Mouse (Mus musculus) testis, adult 2 months (tissue): ENCODE measurements around the gene Spred2.

ENCODE experiments used
- CTCF ChIP-seq: fragments of 200-500 bp; IDR thresholded peaks from 2 replicates; pipeline ENCODE4 v1.5.1; 2012; ENCODE audit warnings: low read depth, mild to moderate bottlenecking, inconsistent platforms, low read length, moderate library complexity; ENCODE audit not compliant: control insufficient read depth, insufficient read depth, insufficient replicate concordance
- POLR2A ChIP-seq: fragments of 200-500 bp; IDR thresholded peaks from 2 replicates; pipeline ENCODE4 v1.6.1; 2012; ENCODE audit warnings: low read depth, mild to moderate bottlenecking, inconsistent platforms, low read length, moderate library complexity; ENCODE audit not compliant: control insufficient read depth

DNA sequence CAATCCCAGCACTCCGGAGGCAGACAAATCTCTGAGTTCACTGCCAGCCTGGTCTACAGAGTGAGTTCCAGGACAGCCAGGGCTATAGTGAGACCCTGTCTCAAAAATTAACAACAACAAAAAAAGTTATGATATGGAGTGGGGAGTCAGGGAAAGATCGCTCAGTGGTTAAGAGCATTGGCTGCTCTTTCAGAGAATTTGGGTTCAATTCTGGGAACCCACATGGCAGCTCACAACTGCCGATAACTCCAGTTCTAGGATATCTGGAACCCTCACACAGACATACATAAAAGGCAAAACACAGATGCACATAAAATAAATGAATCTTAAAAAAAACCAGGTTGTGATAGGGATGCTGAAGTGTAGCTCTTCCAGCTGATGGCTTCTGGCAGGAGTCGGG, 104.8 kb downstream of the Spred2 start:
- TF ChIP-seq POLR2A, result no peak
- TF ChIP-seq CTCF, result no peak
